Mouse (Mus musculus): ENCODE results near the gene Scn5a. TPM values are rescaled to one million over a fixed set of nuclear protein-coding genes. Genes with fewer than 3 reads are reported as not detected.

The Scn5a gene
- total RNA-seq, 2 experiments from 2014 or later: 124 to 128 TPM

- intact Hi-C loops (cut with DNase I): no loop called here
- peak; percentile 60 to 69 for DNase-seq
Measured at GRCm38 (mm10) chr9:119472412-119472918, 106.4 kb downstream of the Scn5a start.

GRCm38 (mm10) chr9:119469691-119470353 lies 109.0 kb downstream of the Scn5a start:
- intact Hi-C loops (cut with DNase I): loop anchor here (5.0 to 10.0 kb wide), 3 partner anchors 47 to 425 kb away; partner anchors contain the start of gene Wdr48
- DNase-seq: peak; percentile 89 to 92

DNA sequence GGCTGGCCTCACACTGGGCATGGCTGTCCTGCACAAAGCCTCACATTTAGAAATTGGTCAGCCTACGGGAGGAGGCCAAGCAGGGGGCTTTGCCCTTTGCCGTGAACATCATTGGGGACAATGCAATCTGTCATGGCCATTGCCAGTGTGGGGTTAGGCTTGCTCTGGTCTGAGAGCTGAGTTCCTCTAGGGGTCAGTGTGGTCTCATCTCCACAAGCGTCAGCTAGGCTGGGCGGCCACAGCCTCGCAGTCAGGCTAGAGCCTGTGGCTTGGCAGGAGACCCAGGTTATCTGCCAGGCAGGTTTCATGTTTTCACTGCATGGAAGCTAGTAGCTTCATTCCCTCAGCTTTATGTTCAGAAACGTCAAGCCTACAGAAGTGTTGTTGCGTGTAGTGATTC lies 113.2 kb downstream of the Scn5a start:
- DNase-seq: peak; percentile 80 to 82

GRCm38 (mm10) chr9:119465056-119465455 lies 113.8 kb downstream of the Scn5a start:
- intact Hi-C loops (cut with DNase I): loop anchor here (1.0 to 10.0 kb wide), 4 partner anchors 52 to 430 kb away; partner anchors contain the start of gene Wdr48
- DNase-seq: no peak

More for the DNA sequence above, 113.2 kb downstream of the Scn5a start:
- intact Hi-C loops (cut with DNase I): loop anchor here (1.0 to 10.0 kb wide), 4 partner anchors 52 to 429 kb away; partner anchors contain the start of gene Wdr48

DNA sequence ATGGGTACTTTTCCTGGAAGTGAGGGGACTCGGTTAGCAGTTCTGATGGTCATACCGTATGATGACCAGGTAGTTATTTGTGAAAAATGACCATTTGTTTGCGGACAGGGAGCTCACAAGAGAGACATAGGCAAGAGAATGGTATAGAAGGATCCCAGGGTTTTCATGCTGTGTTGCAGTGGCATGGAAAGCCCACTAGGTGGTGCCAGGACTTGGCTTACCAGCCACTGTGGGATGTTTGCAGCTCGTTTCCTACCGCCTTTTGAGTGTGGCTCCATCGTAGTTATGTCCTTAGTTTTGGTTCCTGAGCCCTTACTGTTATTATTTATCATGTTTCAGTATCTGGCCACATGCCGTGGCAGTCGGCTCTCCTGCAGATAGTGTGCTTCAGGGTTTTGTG lies 118.4 kb downstream of the Scn5a start:
- DNase-seq: peak; percentile 77 to 83
- intact Hi-C loops (cut with DNase I): loop anchor here (1.0 to 10.0 kb wide), 4 partner anchors 120 to 434 kb away; partner anchors contain the start of gene Wdr48

DNA sequence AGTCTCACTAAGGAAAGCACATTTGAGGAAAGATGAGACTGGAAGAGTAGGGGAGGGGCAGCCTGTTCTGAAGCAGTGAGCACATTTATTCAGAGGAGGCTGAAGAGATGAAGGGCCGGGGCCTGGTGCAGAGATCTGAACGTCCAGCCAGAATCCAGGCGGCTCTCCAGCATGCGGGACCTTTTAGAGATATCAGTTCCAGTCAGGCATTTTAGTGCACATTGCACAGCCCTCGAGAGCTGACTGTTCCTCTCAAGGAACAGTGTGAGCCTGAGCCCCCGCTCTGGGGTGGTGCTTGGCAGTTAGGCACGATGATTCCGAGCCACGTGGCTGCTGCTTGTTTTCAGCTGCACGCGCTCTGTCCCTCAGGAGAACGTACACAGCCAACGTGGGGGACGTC lies 121.7 kb downstream of the Scn5a start:
- intact Hi-C loops (cut with DNase I): no loop called here
- DNase-seq: no peak

GRCm38 (mm10) chr9:119455967-119456366 lies 122.8 kb downstream of the Scn5a start:
- intact Hi-C loops (cut with DNase I): no loop called here

GRCm38 (mm10) chr9:119445737-119446136 lies 133.1 kb downstream of the Scn5a start:
- intact Hi-C loops (cut with DNase I): no loop called here

More at GRCm38 (mm10) chr9:119455967-119456366, 122.8 kb downstream of the Scn5a start:
- DNase-seq: no peak

DNA sequence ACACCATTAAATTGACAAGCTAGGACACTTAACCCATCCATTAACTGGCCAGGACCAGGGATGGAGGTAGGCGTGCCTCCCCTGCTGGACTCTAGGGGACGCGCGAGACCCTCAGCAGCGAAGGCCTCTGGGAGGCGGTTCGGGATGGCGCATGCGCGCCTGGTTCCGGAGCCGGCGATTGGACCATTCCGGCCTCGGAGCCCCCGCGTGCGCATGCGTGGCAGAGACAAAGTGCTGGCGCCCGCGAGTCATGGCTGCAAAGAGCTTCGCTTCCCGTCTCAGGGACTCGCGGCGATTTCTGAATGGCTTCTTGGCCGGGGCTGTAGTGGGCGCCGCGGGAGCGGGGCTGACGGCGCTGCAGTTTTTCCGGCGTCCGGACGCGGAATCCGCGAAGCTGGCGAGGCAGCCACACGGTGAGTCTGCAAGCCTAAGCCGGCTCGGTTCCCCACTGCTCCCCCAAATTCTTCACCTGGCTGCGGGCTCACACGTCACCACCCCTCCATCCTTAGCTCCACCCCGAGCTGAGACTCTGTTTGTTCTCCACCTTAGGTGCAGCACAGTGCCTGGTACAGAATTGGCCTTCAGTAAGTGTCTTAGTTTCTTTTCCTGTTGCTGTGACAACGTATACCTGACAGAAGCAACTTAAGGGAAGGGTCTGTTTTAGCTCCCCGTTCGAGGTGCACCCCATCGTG lies 133.9 kb downstream of the Scn5a start, which contains the start of gene Exog:
Exog (plus strand) TSS at position 206 of the 692 bp plus-strand sequence.
- intact Hi-C loops (cut with DNase I): no loop called here
- peak; percentile 98 to 99 for DNase-seq

More at GRCm38 (mm10) chr9:119445737-119446136, 133.1 kb downstream of the Scn5a start:
- no peak for DNase-seq

DNA sequence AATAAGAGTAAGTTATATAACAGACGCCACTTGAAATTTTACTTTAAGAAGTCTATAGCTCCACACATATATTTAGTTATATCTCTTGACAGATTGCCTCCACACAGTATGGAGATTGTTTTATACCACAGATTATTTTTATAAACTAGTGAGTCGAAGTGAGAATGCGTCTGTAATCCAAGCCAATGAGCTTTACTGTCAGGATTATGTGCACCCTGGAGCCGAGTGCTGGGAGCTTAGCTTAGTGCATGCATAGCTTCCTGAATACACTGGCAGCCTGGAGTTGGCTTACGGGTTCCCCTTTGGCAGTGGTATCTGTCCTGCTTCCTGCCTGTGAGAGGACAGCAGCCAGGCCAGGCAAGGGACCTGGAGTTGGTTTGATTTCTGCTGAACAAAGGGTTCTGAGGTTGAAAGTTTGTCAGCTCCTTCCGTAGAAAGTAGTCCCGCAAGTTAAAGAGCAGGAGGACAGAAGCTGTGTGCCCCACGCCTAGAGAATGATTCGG lies 140.3 kb downstream of the Scn5a start:
- intact Hi-C loops (cut with DNase I): no loop called here
- no peak for DNase-seq

- intact Hi-C loops (cut with DNase I): no loop called here
- no peak for DNase-seq
Measured at GRCm38 (mm10) chr9:119438065-119438464, 140.8 kb downstream of the Scn5a start.

DNA sequence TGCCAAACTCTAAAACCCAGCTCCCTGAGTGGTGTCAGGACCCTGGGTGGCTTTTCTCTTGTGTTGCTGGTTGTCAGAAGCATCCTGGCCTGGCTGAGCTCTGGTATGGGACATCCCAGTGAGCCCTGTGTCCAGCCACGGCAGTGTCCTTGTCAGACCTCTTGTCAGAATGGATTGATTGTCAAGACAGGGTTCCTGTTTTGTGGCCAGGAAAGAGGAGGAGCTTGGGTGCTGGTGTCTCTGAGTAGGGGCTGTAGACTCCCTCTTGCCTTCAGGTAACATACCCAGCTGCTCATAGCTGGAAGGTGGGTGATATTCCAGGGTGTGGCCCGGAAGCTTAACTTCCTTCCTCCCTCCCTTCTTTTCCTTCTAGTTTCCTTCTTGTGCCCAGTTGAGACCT lies 143.0 kb downstream of the Scn5a start:
- intact Hi-C loops (cut with DNase I): no loop called here
- no peak for DNase-seq

Other genes starting within 250 kb of the Scn5a start
- gene Acaa1a, start 239.3 kb downstream of the Scn5a start, total RNA-seq (2021): 10 to 100 TPM; 78.6 to 80.0 TPM
- gene Myd88, start 237.6 kb downstream of the Scn5a start, total RNA-seq (2021): 10 to 100 TPM; 16.1 to 20.8 TPM
- under 1 TPM; 0.52 to 0.57 TPM for gene Xylb, start 221.6 kb downstream of the Scn5a start, total RNA-seq (2021)
- under 1 TPM in 1 of 2 experiments, not detected in 1; 0.32 TPM for gene Slc22a14, start 213.5 kb downstream of the Scn5a start, total RNA-seq (2021)
- 1 to 10 TPM; 6.9 to 7.4 TPM for gene Acvr2b, start 176.9 kb downstream of the Scn5a start, total RNA-seq (2021)
- gene Exog, start 134.1 kb downstream of the Scn5a start, total RNA-seq (2021): 1 to 10 TPM; 2.8 to 4.4 TPM
- gene Scn10a, start 140.3 kb upstream of the Scn5a start, total RNA-seq (2021): 1 to 10 TPM in 1 of 2 experiments, under 1 TPM in 1; 0.82 to 1.0 TPM
- gene Scn11a, start 246.4 kb upstream of the Scn5a start, total RNA-seq (2021): under 1 TPM; 0.07 to 0.12 TPM